Mouse (Mus musculus): ENCODE measurements at regions not wholly inside any gene's neighbourhood (a gene's known extent, or its start where the extent isn't known, plus 50 kb on each side); places are given as distances from the start of the nearest gene placed in this dataset.

DNA sequence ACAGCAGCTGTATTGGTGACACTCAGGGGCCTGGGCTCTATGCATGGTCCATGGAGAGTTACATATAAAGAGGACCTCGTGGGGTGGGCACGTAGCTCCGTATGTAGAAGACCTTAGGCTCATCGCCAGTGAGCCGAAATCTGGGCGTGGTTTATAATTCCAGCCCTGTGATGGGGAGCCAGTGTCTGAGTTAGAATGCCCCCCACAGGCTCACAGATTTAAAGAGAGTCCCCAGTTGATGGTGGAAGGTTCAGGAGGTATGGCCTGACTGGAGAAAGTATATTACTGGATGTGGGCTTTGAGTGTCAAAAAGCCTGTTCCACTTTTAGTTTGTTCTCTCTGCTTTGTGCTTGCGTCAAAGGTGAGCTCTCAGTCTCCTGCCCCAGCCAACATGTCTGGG, 54.8 kb downstream of the 1700122O11Rik start:
- Histone ChIP-seq H3K9me3 (replicated peaks; ENCODE audit: control insufficient read depth, insufficient read depth, low read length, poor library complexity, severe bottlenecking) (no peaks in the 10 kb centered on the region), H3K4me3 (ENCODE audit: low read depth, low read length) (no peak overlapping the region), H3K27me3 (ENCODE audit: control insufficient read depth, insufficient read depth, low read length, poor library complexity, severe bottlenecking) (no peaks in the 10 kb centered on the region), H3K36me3 (ENCODE audit: control insufficient read depth, insufficient read depth, low read length, poor library complexity, severe bottlenecking) (no peaks in the 10 kb centered on the region), H3K9ac (ENCODE audit: low read depth, poor library complexity, severe bottlenecking) (no peak overlapping the region), H3K27ac (ENCODE audit: insufficient read depth, low read length) (no peak overlapping the region), H3K4me1 (ENCODE audit: control insufficient read depth, insufficient read depth, low read length) (no peaks in the 10 kb centered on the region)
- TF ChIP-seq POLR2A (IDR thresholded peaks at IDR 0.05; ENCODE audit: insufficient read depth, low read length), result no peak
- TF ChIP-seq CTCF (IDR thresholded peaks at IDR 0.05; ENCODE audit: low read depth, low read length), result no peak
- no peak for TF ChIP-seq EP300 (IDR thresholded peaks at IDR 0.05; ENCODE audit: insufficient read depth, low read depth, low read length)

GRCm38 (mm10) chr17:47981556-47982027, 56.5 kb downstream of the 1700122O11Rik start:
- Histone ChIP-seq H3K36me3 (ENCODE audit: control insufficient read depth, insufficient read depth, low read length, poor library complexity, severe bottlenecking) (no peaks in the 10 kb centered on the region), H3K4me1 (ENCODE audit: control insufficient read depth, insufficient read depth, low read length) (no peaks in the 10 kb centered on the region), H3K9ac (ENCODE audit: low read depth, poor library complexity, severe bottlenecking) (no peak overlapping the region), H3K4me3 (ENCODE audit: low read depth, low read length) (no peak overlapping the region), H3K27me3 (ENCODE audit: control insufficient read depth, insufficient read depth, low read length, poor library complexity, severe bottlenecking) (no peaks in the 10 kb centered on the region), H3K27ac (ENCODE audit: insufficient read depth, low read length) (no peak overlapping the region), H3K9me3 (replicated peaks; ENCODE audit: control insufficient read depth, insufficient read depth, low read length, poor library complexity, severe bottlenecking) (no peaks in the 10 kb centered on the region)
- TF ChIP-seq CTCF (IDR thresholded peaks at IDR 0.05; ENCODE audit: low read depth, low read length) (no peak), POLR2A (IDR thresholded peaks at IDR 0.05; ENCODE audit: insufficient read depth, low read length) (no peak), EP300 (IDR thresholded peaks at IDR 0.05; ENCODE audit: insufficient read depth, low read depth, low read length) (no peak)

DNA sequence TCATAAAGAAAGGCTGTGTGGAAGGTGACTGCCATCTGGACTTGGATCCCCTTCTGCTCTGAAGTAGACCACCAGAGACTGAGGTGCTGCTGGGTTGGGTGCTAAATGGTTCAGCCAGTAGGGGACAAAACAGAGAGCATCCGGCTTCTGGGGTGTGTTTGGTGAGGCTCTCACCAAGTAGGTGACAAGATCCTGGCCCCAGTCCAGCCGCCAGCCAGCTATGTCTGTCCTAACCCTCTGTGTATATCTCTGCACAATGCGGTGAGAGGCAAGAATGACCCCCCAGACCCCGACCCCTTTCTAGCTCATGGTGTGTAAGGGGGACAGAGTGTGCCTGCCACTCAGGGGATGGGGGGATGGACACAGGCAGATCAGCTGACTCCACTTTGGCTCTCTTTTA, 54.8 kb upstream of the Foxp4 start:
- H3K27ac ChIP-seq (ENCODE audit: insufficient read depth, low read length), result no peak overlapping the region
- H3K27me3 ChIP-seq (ENCODE audit: control insufficient read depth, insufficient read depth, low read length, poor library complexity, severe bottlenecking), result no peaks in the 10 kb centered on the region
- no peak overlapping the region for H3K4me3 ChIP-seq (ENCODE audit: low read depth, low read length)

GRCm38 (mm10) chr17:47978404-47979030, 54.1 kb upstream of the Foxp4 start:
- H3K4me3 ChIP-seq (ENCODE audit: low read depth, low read length), result no peak overlapping the region
- H3K27ac ChIP-seq (ENCODE audit: insufficient read depth, low read length), result no peak overlapping the region
- H3K9me3 ChIP-seq (replicated peaks; ENCODE audit: control insufficient read depth, insufficient read depth, low read length, poor library complexity, severe bottlenecking), result no peaks in the 10 kb centered on the region
- peaks cover under 1% of the 10 kb centered on the region for H3K4me1 ChIP-seq (ENCODE audit: control insufficient read depth, insufficient read depth, low read length)
- TF ChIP-seq EP300 (IDR thresholded peaks at IDR 0.05; ENCODE audit: insufficient read depth, low read depth, low read length) (no peak), POLR2A (IDR thresholded peaks at IDR 0.05; ENCODE audit: insufficient read depth, low read length) (no peak), CTCF (IDR thresholded peaks at IDR 0.05; ENCODE audit: low read depth, low read length) (no peak)
- no peaks in the 10 kb centered on the region for H3K27me3 ChIP-seq (ENCODE audit: control insufficient read depth, insufficient read depth, low read length, poor library complexity, severe bottlenecking)
- H3K9ac ChIP-seq (ENCODE audit: low read depth, poor library complexity, severe bottlenecking), result no peak overlapping the region
- H3K36me3 ChIP-seq (ENCODE audit: control insufficient read depth, insufficient read depth, low read length, poor library complexity, severe bottlenecking), result no peaks in the 10 kb centered on the region

More for the DNA sequence above, 54.8 kb upstream of the Foxp4 start:
- H3K9ac ChIP-seq (ENCODE audit: low read depth, poor library complexity, severe bottlenecking), result no peak overlapping the region
- no peaks in the 10 kb centered on the region for H3K36me3 ChIP-seq (ENCODE audit: control insufficient read depth, insufficient read depth, low read length, poor library complexity, severe bottlenecking)
- no peaks in the 10 kb centered on the region for H3K9me3 ChIP-seq (replicated peaks; ENCODE audit: control insufficient read depth, insufficient read depth, low read length, poor library complexity, severe bottlenecking)
- TF ChIP-seq EP300 (IDR thresholded peaks at IDR 0.05; ENCODE audit: insufficient read depth, low read depth, low read length), result no peak
- no peak for TF ChIP-seq CTCF (IDR thresholded peaks at IDR 0.05; ENCODE audit: low read depth, low read length)
- TF ChIP-seq POLR2A (IDR thresholded peaks at IDR 0.05; ENCODE audit: insufficient read depth, low read length), result no peak
- no peaks in the 10 kb centered on the region for H3K4me1 ChIP-seq (ENCODE audit: control insufficient read depth, insufficient read depth, low read length)

DNA sequence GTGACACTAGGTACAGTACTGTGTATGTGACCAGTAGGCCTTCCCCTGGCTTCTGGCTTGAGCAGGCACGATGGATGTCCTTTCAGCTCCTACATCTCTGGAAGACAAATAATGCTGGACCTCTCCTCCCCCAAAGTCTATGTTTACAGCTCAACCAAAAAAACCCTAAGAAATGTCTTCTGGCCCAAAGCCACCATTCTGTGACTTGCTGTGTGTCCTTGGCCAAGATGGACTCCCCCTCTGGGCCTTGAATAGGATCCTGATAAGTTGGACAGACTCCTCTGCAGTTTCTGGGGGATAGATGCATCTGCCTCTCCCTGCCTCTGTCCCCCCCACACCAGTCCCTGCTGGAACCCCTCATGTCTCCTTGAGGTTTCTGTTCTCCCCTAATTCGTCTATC, 53.6 kb upstream of the Foxp4 start:
- H3K27ac ChIP-seq (ENCODE audit: insufficient read depth, low read length), result no peak overlapping the region
- peaks cover 2% of the 10 kb centered on the region for H3K4me1 ChIP-seq (ENCODE audit: control insufficient read depth, insufficient read depth, low read length)
- H3K9me3 ChIP-seq (replicated peaks; ENCODE audit: control insufficient read depth, insufficient read depth, low read length, poor library complexity, severe bottlenecking), result no peaks in the 10 kb centered on the region
- TF ChIP-seq CTCF (IDR thresholded peaks at IDR 0.05; ENCODE audit: low read depth, low read length) (no peak), EP300 (IDR thresholded peaks at IDR 0.05; ENCODE audit: insufficient read depth, low read depth, low read length) (no peak), POLR2A (IDR thresholded peaks at IDR 0.05; ENCODE audit: insufficient read depth, low read length) (no peak)
- no peak overlapping the region for H3K9ac ChIP-seq (ENCODE audit: low read depth, poor library complexity, severe bottlenecking)
- no peak overlapping the region for H3K4me3 ChIP-seq (ENCODE audit: low read depth, low read length)
- no peaks in the 10 kb centered on the region for H3K36me3 ChIP-seq (ENCODE audit: control insufficient read depth, insufficient read depth, low read length, poor library complexity, severe bottlenecking)
- H3K27me3 ChIP-seq (ENCODE audit: control insufficient read depth, insufficient read depth, low read length, poor library complexity, severe bottlenecking), result no peaks in the 10 kb centered on the region

DNA sequence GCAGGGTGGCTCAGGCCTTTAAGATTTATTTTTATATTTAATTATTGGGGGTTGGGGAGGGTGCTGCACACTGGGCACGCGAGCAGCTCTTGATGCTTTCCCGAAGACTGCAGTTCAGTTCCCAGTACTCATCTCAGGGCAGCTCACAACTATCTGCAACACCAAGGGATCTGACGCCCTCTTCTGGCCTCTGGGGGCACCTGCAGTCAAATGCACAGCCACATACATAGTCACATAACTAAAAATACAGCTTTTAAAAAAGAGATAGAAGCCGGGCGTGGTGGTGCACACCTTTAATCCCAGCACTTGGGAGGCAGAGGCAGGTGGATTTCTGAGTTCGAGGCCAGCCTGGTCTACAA, 52.5 kb upstream of the Foxp4 start:
- Histone ChIP-seq H3K4me3 (ENCODE audit: low read depth, low read length) (no peak overlapping the region), H3K9ac (ENCODE audit: low read depth, poor library complexity, severe bottlenecking) (no peak overlapping the region), H3K27me3 (ENCODE audit: control insufficient read depth, insufficient read depth, low read length, poor library complexity, severe bottlenecking) (no peaks in the 10 kb centered on the region), H3K4me1 (ENCODE audit: control insufficient read depth, insufficient read depth, low read length) (peaks cover 2% of the 10 kb centered on the region), H3K27ac (ENCODE audit: insufficient read depth, low read length) (no peak overlapping the region), H3K36me3 (ENCODE audit: control insufficient read depth, insufficient read depth, low read length, poor library complexity, severe bottlenecking) (no peaks in the 10 kb centered on the region), H3K9me3 (replicated peaks; ENCODE audit: control insufficient read depth, insufficient read depth, low read length, poor library complexity, severe bottlenecking) (no peaks in the 10 kb centered on the region)
- TF ChIP-seq POLR2A (IDR thresholded peaks at IDR 0.05; ENCODE audit: insufficient read depth, low read length), result no peak
- peak; percentile 78 for TF ChIP-seq CTCF (IDR thresholded peaks at IDR 0.05; ENCODE audit: low read depth, low read length)
